Mouse (Mus musculus): Measurements from ENCODE around the gene Acan. TPM values are rescaled to one million over a fixed set of nuclear protein-coding genes. Genes with fewer than 3 reads are reported as not detected.

The Acan gene
- total and polyA plus RNA-seq, 3 experiments: not detected

DNA sequence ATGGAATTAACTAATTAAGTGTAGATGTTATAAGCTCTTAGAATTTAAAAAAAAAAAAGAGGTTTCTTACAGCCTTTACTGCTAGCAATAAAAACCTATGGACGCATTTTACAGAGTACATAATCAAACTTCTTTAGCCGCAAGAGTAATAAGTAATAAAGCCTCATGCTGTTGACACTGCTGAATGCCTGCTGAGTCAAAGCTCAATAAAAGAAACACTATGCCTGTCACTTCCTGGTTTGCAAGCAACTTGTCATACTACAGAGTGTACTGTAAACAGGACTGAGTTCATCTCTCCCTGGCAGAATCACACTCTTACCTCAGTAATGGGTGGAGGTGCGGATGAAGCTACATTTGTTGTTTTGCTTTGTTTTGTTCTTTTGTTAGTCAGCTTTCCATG, 24.1 kb upstream of the Acan start:
- DNase-seq (ENCODE audit: low read depth, low spot score): no peak
- no peak overlapping the region for H3K27ac ChIP-seq (ENCODE audit: control insufficient read depth, low read depth, low read length)
- TF ChIP-seq ELF1 (IDR thresholded peaks at IDR 0.05; ENCODE audit: low read depth, low read length) (no peak), USF1 (IDR thresholded peaks at IDR 0.05; ENCODE audit: low read depth, low read length) (no peak), POLR2A (IDR thresholded peaks at IDR 0.05; ENCODE audit: control insufficient read depth in 1 of 2, insufficient read depth in 1 of 2, low read depth in 1 of 2, low read length in 2 of 2, poor library complexity in 1 of 2) (no peak), RAD21 (IDR thresholded peaks at IDR 0.05; ENCODE audit: low read depth, low read length) (no peak), KAT2A (conservative IDR thresholded peaks at IDR 0.05; ENCODE audit: low read depth, low read length) (no peak), MYB (IDR thresholded peaks at IDR 0.05; ENCODE audit: low read depth, low read length) (no peak), SIN3A (IDR thresholded peaks at IDR 0.05; ENCODE audit: low read length) (no peak), NELFE (IDR thresholded peaks at IDR 0.05; ENCODE audit: low read depth, low read length) (no peak), TCF12 (IDR thresholded peaks at IDR 0.05; ENCODE audit: low read depth, low read length) (no peak)
- H3K4me1 ChIP-seq (ENCODE audit: control insufficient read depth in 1 of 2, insufficient read depth in 2 of 2, low read length in 2 of 2): no peaks in the 10 kb centered on the region
- no peak overlapping the region for H3K4me3 ChIP-seq (ENCODE audit: control insufficient read depth in 1 of 2, insufficient read depth in 1 of 2, low read depth in 2 of 2, low read length in 2 of 2)
- no peaks in the 10 kb centered on the region for H3K9me3 ChIP-seq (replicated peaks; ENCODE audit: insufficient read depth, low read length)
- no peaks in the 10 kb centered on the region for H3K36me3 ChIP-seq (ENCODE audit: control insufficient read depth in 1 of 2, insufficient read depth in 2 of 2, low read length in 2 of 2)
- H3K79me2 ChIP-seq (ENCODE audit: control insufficient read depth, insufficient read depth, low read length, poor library complexity): no peaks in the 10 kb centered on the region
- H3K9ac ChIP-seq (ENCODE audit: control insufficient read depth, low read depth, low read length, poor library complexity, severe bottlenecking): no peak overlapping the region
- peaks cover 0 to 2% of the 10 kb centered on the region in 2 experiments; a peak in 1 of 4 replicates for H3K27me3 ChIP-seq (ENCODE audit: control insufficient read depth in 1 of 2, insufficient read depth in 2 of 2, low read length in 2 of 2)

DNA sequence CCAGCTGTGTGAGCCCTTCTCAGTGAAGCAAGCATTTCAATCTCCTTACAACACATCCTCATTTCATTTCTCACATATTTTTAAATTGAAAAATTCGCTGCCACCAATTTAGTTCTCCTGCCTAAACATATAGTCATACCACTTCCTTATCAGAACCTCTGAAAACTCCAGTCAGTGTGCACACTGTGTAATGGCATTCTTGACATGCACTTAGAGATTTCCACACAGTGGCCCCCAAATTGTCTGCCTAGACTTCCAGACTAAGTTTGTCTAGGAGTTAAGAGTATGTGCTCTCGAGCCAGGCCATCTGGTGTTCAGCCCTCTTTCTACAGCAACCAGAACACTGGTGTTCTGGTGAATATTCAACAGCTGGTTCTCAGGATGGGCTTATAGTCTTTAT, 19.5 kb upstream of the Acan start:
- no peak for DNase-seq (ENCODE audit: low read depth, low spot score)

DNA sequence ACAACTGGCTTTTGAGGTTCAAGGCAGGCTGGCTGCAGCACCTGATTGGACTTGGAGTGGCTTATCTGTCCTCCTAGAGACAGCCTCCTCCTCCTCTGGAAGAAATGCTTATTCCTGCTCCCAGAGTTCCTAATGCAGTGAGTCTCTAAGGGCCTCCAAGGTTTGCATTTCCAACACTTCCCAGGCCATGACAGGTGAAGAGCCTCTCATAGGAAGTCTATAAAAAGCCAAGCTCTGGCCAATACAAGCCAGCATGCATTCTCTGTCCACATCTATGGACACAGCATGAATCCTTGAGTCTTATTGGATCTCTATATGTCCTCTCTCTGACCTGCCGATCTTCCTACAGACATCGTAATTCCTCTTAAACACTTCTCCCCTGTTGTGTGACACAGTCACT, 18.8 kb upstream of the Acan start:
- no peaks in the 10 kb centered on the region; a peak in 1 of 4 replicates for H3K27me3 ChIP-seq (ENCODE audit: control insufficient read depth in 1 of 2, insufficient read depth in 2 of 2, low read length in 2 of 2)
- H3K36me3 ChIP-seq (ENCODE audit: control insufficient read depth in 1 of 2, insufficient read depth in 2 of 2, low read length in 2 of 2): no peaks in the 10 kb centered on the region
- H3K9me3 ChIP-seq (replicated peaks; ENCODE audit: insufficient read depth, low read length): no peaks in the 10 kb centered on the region
- TF ChIP-seq TAL1 (IDR thresholded peaks at IDR 0.05; ENCODE audit: low read length) (no peak), NELFE (IDR thresholded peaks at IDR 0.05; ENCODE audit: low read depth, low read length) (no peak), MAZ (IDR thresholded peaks at IDR 0.05; ENCODE audit: low read depth, low read length) (no peak), RCOR1 (IDR thresholded peaks at IDR 0.05; ENCODE audit: low read depth, low read length) (no peak), MXI1 (IDR thresholded peaks at IDR 0.05; ENCODE audit: low read depth, low read length) (no peak)
- H3K9ac ChIP-seq (ENCODE audit: control insufficient read depth, low read depth, low read length, poor library complexity, severe bottlenecking): no peak overlapping the region
- no peaks in the 10 kb centered on the region for H3K79me2 ChIP-seq (ENCODE audit: control insufficient read depth, insufficient read depth, low read length, poor library complexity)
- no peak for DNase-seq (ENCODE audit: low read depth, low spot score)
- H3K4me1 ChIP-seq (ENCODE audit: control insufficient read depth in 1 of 2, insufficient read depth in 2 of 2, low read length in 2 of 2): no peaks in the 10 kb centered on the region
- no peak overlapping the region for H3K4me3 ChIP-seq (ENCODE audit: control insufficient read depth in 1 of 2, insufficient read depth in 1 of 2, low read depth in 2 of 2, low read length in 2 of 2)
- H3K27ac ChIP-seq (ENCODE audit: control insufficient read depth, low read depth, low read length): no peak overlapping the region

More for the DNA sequence above, 19.5 kb upstream of the Acan start:
- Histone ChIP-seq H3K4me1 (ENCODE audit: control insufficient read depth in 1 of 2, insufficient read depth in 2 of 2, low read length in 2 of 2) (no peaks in the 10 kb centered on the region), H3K9me3 (replicated peaks; ENCODE audit: insufficient read depth, low read length) (no peaks in the 10 kb centered on the region), H3K27ac (ENCODE audit: control insufficient read depth, low read depth, low read length) (no peak overlapping the region), H3K4me3 (ENCODE audit: control insufficient read depth in 1 of 2, insufficient read depth in 1 of 2, low read depth in 2 of 2, low read length in 2 of 2) (no peak overlapping the region), H3K9ac (ENCODE audit: control insufficient read depth, low read depth, low read length, poor library complexity, severe bottlenecking) (no peak overlapping the region), H3K27me3 (ENCODE audit: control insufficient read depth in 1 of 2, insufficient read depth in 2 of 2, low read length in 2 of 2) (no peaks in the 10 kb centered on the region; a peak in 1 of 4 replicates), H3K79me2 (ENCODE audit: control insufficient read depth, insufficient read depth, low read length, poor library complexity) (no peaks in the 10 kb centered on the region), H3K36me3 (ENCODE audit: control insufficient read depth in 1 of 2, insufficient read depth in 2 of 2, low read length in 2 of 2) (no peaks in the 10 kb centered on the region)
- TF ChIP-seq SMC3 (IDR thresholded peaks at IDR 0.05; ENCODE audit: low read depth, low read length) (no peak), CHD1 (IDR thresholded peaks at IDR 0.05; ENCODE audit: low read depth, low read length) (no peak), SIN3A (IDR thresholded peaks at IDR 0.05; ENCODE audit: low read length) (no peak), USF1 (IDR thresholded peaks at IDR 0.05; ENCODE audit: low read depth, low read length) (no peak), MAZ (IDR thresholded peaks at IDR 0.05; ENCODE audit: low read depth, low read length) (no peak), MAX (IDR thresholded peaks at IDR 0.05; ENCODE audit: low read length) (no peak), ZMIZ1 (IDR thresholded peaks at IDR 0.05; ENCODE audit: low read depth, low read length) (no peak), EP300 (IDR thresholded peaks at IDR 0.05; ENCODE audit: low read depth in 1 of 2, low read length in 2 of 2) (no peak), CHD2 (IDR thresholded peaks at IDR 0.05; ENCODE audit: low read length) (no peak), KAT2A (conservative IDR thresholded peaks at IDR 0.05; ENCODE audit: low read depth, low read length) (no peak), GATA1 (IDR thresholded peaks at IDR 0.05; ENCODE audit: low read depth, low read length) (no peak), RCOR1 (IDR thresholded peaks at IDR 0.05; ENCODE audit: low read depth, low read length) (no peak), HCFC1 (IDR thresholded peaks at IDR 0.05; ENCODE audit: low read depth, low read length) (no peak), BHLHE40 (IDR thresholded peaks at IDR 0.05; ENCODE audit: borderline replicate concordance, low read depth, low read length) (no peak)
